Mouse (Mus musculus): Measurements from ENCODE around the gene Kcnj4. TPM values are rescaled to one million over a fixed set of nuclear protein-coding genes. Genes with fewer than 3 reads are reported as not detected.

The Kcnj4 gene
- polyA plus RNA-seq (2014; fragmentation: Nextera tagmentation; extraction: Ambion mirVana): not detected in 2 replicates

GRCm38 (mm10) chr15:79504707-79505452 lies at the start of gene Kcnj4:
TSS of gene Kcnj4 (minus strand) at chr15:79505241.
- peaks cover 66% of the 10 kb centered on the region for H3K27me3 ChIP-seq (ENCODE audit: control insufficient read depth, insufficient read depth, low read length)
- H3K36me3 ChIP-seq (ENCODE audit: control insufficient read depth, insufficient read depth, low read length): no peaks in the 10 kb centered on the region
- peaks cover 7% of the 10 kb centered on the region for H3K4me1 ChIP-seq (replicated peaks; ENCODE audit: control insufficient read depth, insufficient read depth, low read length)
- DNase-seq (ENCODE audit: low spot score): peak; percentile 59
- no peaks in the 10 kb centered on the region for H3K9me3 ChIP-seq (ENCODE audit: control insufficient read depth, low read length)
- WGBS: under 1% methylated on average over 59 of the region's 60 CpGs
- peak within 1 kb of the TSS; percentile 57 for H3K4me3 ChIP-seq (ENCODE audit: low read depth, low read length)
- H3K9ac ChIP-seq (ENCODE audit: low read depth, low read length): peak within 1 kb of the TSS; percentile 42
- peak within 1 kb of the TSS; percentile 99 for H3K4me2 ChIP-seq (replicated peaks; ENCODE audit: low read depth, low read length)
- H3K27ac ChIP-seq (ENCODE audit: low read depth, low read length): no peak within 1 kb of the TSS
- ATAC-seq (ENCODE audit: low FRiP score): peak; percentile 25; the same call in 1 of the 2 replicates

DNA sequence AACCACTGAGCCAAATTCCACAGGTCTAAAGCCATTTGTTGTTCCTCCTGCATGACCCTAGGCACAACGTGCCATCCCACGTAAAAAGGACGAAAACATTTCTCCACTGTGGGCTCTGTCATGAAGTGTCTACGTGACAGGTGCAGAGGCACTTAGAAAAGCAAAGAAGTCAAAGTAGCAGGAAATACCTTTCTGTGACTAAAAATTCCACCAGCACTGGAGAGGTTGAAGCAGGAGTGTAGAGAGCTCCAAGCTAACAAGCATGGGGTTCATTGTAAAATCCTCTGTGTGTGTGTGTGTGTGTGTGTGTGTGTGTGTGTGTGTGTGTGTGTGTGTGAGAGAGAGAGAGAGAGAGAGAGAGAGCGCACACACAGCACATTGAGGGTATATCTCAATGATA lies 47.5 kb upstream of the Kcnj4 start:
- no peak for ATAC-seq (ENCODE audit: low FRiP score)
- Histone ChIP-seq H3K4me2 (replicated peaks; ENCODE audit: low read depth, low read length) (no peak overlapping the region), H3K4me3 (ENCODE audit: low read depth, low read length) (no peak overlapping the region), H3K4me1 (replicated peaks; ENCODE audit: control insufficient read depth, insufficient read depth, low read length) (no peaks in the 10 kb centered on the region), H3K9ac (ENCODE audit: low read depth, low read length) (no peak overlapping the region), H3K36me3 (ENCODE audit: control insufficient read depth, insufficient read depth, low read length) (no peaks in the 10 kb centered on the region), H3K27me3 (ENCODE audit: control insufficient read depth, insufficient read depth, low read length) (no peaks in the 10 kb centered on the region), H3K27ac (ENCODE audit: low read depth, low read length) (no peak overlapping the region), H3K9me3 (ENCODE audit: control insufficient read depth, low read length) (no peaks in the 10 kb centered on the region)
- DNase-seq (ENCODE audit: low spot score): no peak
- 84% methylated on average over 5 of the region's 5 CpGs for WGBS

DNA sequence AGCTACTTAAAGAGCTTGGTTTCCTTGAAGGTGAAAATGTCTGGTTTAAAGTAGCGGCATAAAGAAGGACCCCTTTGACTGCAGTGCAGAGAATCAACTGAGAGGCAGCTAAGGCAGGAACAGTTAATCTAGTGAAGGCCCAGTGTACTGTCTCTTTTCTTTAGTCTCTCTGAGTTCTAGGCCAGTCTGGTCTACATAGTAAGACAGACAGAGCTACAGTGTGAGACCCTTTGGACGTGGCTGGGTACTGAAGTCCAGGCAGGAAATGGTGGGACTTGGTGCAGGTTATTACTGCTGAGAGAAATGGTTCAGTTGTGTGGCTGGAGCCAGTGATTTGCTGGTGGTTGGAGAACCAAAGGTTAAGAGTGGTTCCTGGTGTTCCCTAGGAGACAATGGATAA lies 43.2 kb upstream of the Kcnj4 start:
- Histone ChIP-seq H3K4me1 (replicated peaks; ENCODE audit: control insufficient read depth, insufficient read depth, low read length) (no peaks in the 10 kb centered on the region; the same call in 1 of the 2 replicates), H3K27ac (ENCODE audit: low read depth, low read length) (no peak overlapping the region), H3K4me3 (ENCODE audit: low read depth, low read length) (no peak overlapping the region), H3K9ac (ENCODE audit: low read depth, low read length) (no peak overlapping the region), H3K4me2 (replicated peaks; ENCODE audit: low read depth, low read length) (no peak overlapping the region), H3K36me3 (ENCODE audit: control insufficient read depth, insufficient read depth, low read length) (peaks cover 1% of the 10 kb centered on the region; the same call in 1 of the 2 replicates), H3K9me3 (ENCODE audit: control insufficient read depth, low read length) (no peaks in the 10 kb centered on the region), H3K27me3 (ENCODE audit: control insufficient read depth, insufficient read depth, low read length) (no peaks in the 10 kb centered on the region)
- 94% methylated on average over 2 of the region's 2 CpGs for WGBS
- no peak for DNase-seq (ENCODE audit: low spot score)
- no peak for ATAC-seq (ENCODE audit: low FRiP score)

- Histone ChIP-seq H3K4me1 (replicated peaks; ENCODE audit: control insufficient read depth, insufficient read depth, low read length) (no peaks in the 10 kb centered on the region; the same call in 1 of the 2 replicates), H3K27me3 (ENCODE audit: control insufficient read depth, insufficient read depth, low read length) (no peaks in the 10 kb centered on the region), H3K27ac (ENCODE audit: low read depth, low read length) (peak overlapping the region; percentile 93), H3K9ac (ENCODE audit: low read depth, low read length) (peak overlapping the region; percentile 83), H3K9me3 (ENCODE audit: control insufficient read depth, low read length) (no peaks in the 10 kb centered on the region), H3K4me2 (replicated peaks; ENCODE audit: low read depth, low read length) (peak overlapping the region; percentile 43), H3K36me3 (ENCODE audit: control insufficient read depth, insufficient read depth, low read length) (peaks cover 5% of the 10 kb centered on the region; the same call in 1 of the 2 replicates), H3K4me3 (ENCODE audit: low read depth, low read length) (peak overlapping the region; percentile 94)
- ATAC-seq (ENCODE audit: low FRiP score): no peak; the same call in 1 of the 2 replicates
- DNase-seq (ENCODE audit: low spot score): no peak
- 75% methylated on average over 17 of the region's 17 CpGs for WGBS
Observed at GRCm38 (mm10) chr15:79547289-79547820, 42.3 kb upstream of the Kcnj4 start.

DNA sequence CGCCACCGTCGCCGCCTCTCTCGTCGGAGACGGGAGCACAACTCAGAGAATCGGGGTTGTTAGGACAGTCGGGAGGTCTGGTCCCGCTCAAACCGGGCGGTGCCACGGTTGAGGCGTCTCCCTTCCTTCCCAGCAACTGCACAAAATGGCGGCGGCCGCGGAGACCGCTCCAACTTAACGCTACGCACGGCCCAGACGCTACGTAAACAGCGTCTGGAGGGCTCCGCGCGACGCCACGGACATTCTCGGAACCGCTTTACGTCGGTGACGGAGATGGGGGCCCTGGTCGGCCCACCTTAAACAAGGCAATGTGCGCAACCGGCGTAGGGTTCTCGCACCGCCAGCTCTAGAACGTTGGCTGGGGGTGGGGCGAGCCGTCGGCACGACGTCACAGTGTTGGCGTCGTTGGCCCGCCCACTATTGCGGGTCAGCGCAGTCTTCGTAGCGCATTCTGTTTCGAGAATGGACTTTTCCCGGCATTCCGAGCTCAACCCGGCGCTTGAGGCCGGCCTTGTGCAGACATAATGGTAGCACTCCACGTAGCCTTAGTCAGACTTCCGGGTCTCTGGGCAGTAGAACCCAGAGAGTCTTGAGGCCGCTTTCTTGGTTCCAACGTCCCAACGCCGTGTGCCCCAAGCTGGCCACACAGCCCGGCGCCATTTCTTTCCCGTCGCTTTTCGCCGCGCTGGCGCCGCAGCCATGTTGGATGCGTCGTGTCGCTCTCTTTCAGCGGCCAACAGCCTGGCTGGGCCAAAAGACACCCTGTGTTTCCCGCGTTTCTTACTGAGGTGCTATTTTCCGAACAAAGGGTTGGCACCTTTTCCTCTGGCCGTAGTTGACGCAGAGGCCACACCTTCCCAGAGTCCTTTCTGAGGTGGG lies 41.6 kb upstream of the Kcnj4 start, which contains the start of gene Ddx17:
TSS of gene Ddx17 (minus strand) at position 332 of the 879 bp plus-strand sequence.
- ATAC-seq (ENCODE audit: low FRiP score) (peak; percentile 98), DNase-seq (ENCODE audit: low spot score) (peak; percentile 99)
- Histone ChIP-seq H3K4me3 (ENCODE audit: low read depth, low read length) (peak within 1 kb of the TSS; percentile 94), H3K4me2 (replicated peaks; ENCODE audit: low read depth, low read length) (peak within 1 kb of the TSS; percentile 78), H3K27ac (ENCODE audit: low read depth, low read length) (peak within 1 kb of the TSS; percentile 97), H3K27me3 (ENCODE audit: control insufficient read depth, insufficient read depth, low read length) (no peaks in the 10 kb centered on the region), H3K9me3 (ENCODE audit: control insufficient read depth, low read length) (no peaks in the 10 kb centered on the region), H3K9ac (ENCODE audit: low read depth, low read length) (peak within 1 kb of the TSS; percentile 99), H3K4me1 (replicated peaks; ENCODE audit: control insufficient read depth, insufficient read depth, low read length) (no peaks in the 10 kb centered on the region; the same call in 1 of the 2 replicates), H3K36me3 (ENCODE audit: control insufficient read depth, insufficient read depth, low read length) (peaks cover 5% of the 10 kb centered on the region; the same call in 1 of the 2 replicates)
- 2% methylated on average over 82 of the region's 84 CpGs for WGBS

DNA sequence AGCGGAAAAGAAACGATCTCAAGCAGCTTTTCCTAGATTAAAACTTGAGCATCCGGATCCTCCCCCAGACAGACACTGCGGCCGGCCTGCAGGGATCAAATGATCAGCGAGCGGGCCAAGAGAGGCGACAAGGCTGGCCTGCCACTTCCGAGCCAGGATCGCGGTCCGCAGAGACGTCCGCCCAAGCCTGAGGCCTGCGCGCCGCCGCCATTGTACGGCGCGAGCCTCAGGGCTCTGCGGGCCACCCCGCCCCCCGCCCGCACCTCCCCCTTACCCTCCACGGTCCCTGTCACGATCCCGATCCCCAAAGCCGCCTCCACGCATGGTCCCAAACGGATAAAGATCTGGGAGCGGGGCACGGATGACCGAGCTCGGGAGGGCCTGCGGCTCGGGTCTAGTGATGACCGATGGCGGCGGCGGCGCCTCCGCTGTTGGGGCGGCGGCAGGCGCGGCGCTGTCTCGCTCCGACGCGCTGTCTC lies 40.9 kb upstream of the Kcnj4 start:
- Histone ChIP-seq H3K9ac (ENCODE audit: low read depth, low read length) (peak overlapping the region; percentile 99), H3K36me3 (ENCODE audit: control insufficient read depth, insufficient read depth, low read length) (peaks cover 5% of the 10 kb centered on the region; the same call in 1 of the 2 replicates), H3K9me3 (ENCODE audit: control insufficient read depth, low read length) (no peaks in the 10 kb centered on the region), H3K27me3 (ENCODE audit: control insufficient read depth, insufficient read depth, low read length) (no peaks in the 10 kb centered on the region), H3K27ac (ENCODE audit: low read depth, low read length) (peak overlapping the region; percentile 97), H3K4me3 (ENCODE audit: low read depth, low read length) (peak overlapping the region; percentile 94), H3K4me2 (replicated peaks; ENCODE audit: low read depth, low read length) (peak overlapping the region; percentile 78), H3K4me1 (replicated peaks; ENCODE audit: control insufficient read depth, insufficient read depth, low read length) (no peaks in the 10 kb centered on the region; the same call in 1 of the 2 replicates)
- under 1% methylated on average over 41 of the region's 52 CpGs for WGBS
- ATAC-seq (ENCODE audit: low FRiP score) (peak; percentile 83), DNase-seq (ENCODE audit: low spot score) (no peak)

- H3K27me3 ChIP-seq (ENCODE audit: control insufficient read depth, insufficient read depth, low read length): no peaks in the 10 kb centered on the region
- DNase-seq (ENCODE audit: low spot score) (no peak), ATAC-seq (ENCODE audit: low FRiP score) (no peak)
- H3K4me1 ChIP-seq (replicated peaks; ENCODE audit: control insufficient read depth, insufficient read depth, low read length): no peaks in the 10 kb centered on the region; the same call in 1 of the 2 replicates
- H3K4me2 ChIP-seq (replicated peaks; ENCODE audit: low read depth, low read length): peak overlapping the region; percentile 78
- WGBS: 7% methylated on average over 3 of the region's 3 CpGs
- H3K4me3 ChIP-seq (ENCODE audit: low read depth, low read length): peak overlapping the region; percentile 94
- peaks cover 10% of the 10 kb centered on the region for H3K36me3 ChIP-seq (ENCODE audit: control insufficient read depth, insufficient read depth, low read length)
- H3K27ac ChIP-seq (ENCODE audit: low read depth, low read length): peak overlapping the region; percentile 97
- H3K9ac ChIP-seq (ENCODE audit: low read depth, low read length): peak overlapping the region; percentile 99
- no peaks in the 10 kb centered on the region for H3K9me3 ChIP-seq (ENCODE audit: control insufficient read depth, low read length)
Observed at GRCm38 (mm10) chr15:79545496-79545895, 40.5 kb upstream of the Kcnj4 start.

- H3K36me3 ChIP-seq (ENCODE audit: control insufficient read depth, insufficient read depth, low read length): peaks cover 10% of the 10 kb centered on the region
- no peaks in the 10 kb centered on the region; the same call in 1 of the 2 replicates for H3K4me1 ChIP-seq (replicated peaks; ENCODE audit: control insufficient read depth, insufficient read depth, low read length)
- H3K9ac ChIP-seq (ENCODE audit: low read depth, low read length): no peak overlapping the region
- no peaks in the 10 kb centered on the region for H3K9me3 ChIP-seq (ENCODE audit: control insufficient read depth, low read length)
- no peak overlapping the region for H3K27ac ChIP-seq (ENCODE audit: low read depth, low read length)
- peak overlapping the region; percentile 1; the same call in 1 of the 2 replicates for H3K4me2 ChIP-seq (replicated peaks; ENCODE audit: low read depth, low read length)
- ATAC-seq (ENCODE audit: low FRiP score) (no peak), DNase-seq (ENCODE audit: low spot score) (no peak)
- WGBS: 90% methylated on average over 3 of the region's 3 CpGs
- no peaks in the 10 kb centered on the region for H3K27me3 ChIP-seq (ENCODE audit: control insufficient read depth, insufficient read depth, low read length)
- H3K4me3 ChIP-seq (ENCODE audit: low read depth, low read length): 0 out of 2 replicates have a peak overlapping the region, but pooled peaks have one; percentile 94
Observed at GRCm38 (mm10) chr15:79543968-79544367, 38.9 kb upstream of the Kcnj4 start.
